Mouse (Mus musculus): Measurements from ENCODE around the gene Camk2g. TPM values are rescaled to one million over a fixed set of nuclear protein-coding genes. Genes with fewer than 3 reads are reported as not detected.

Gene Camk2g
- polyA plus RNA-seq, 1 experiment: 222 TPM

GRCm38 (mm10) chr14:20733952-20734774 is 59.7 kb downstream of the Camk2g start, which contains the start of gene Ndst2:
Gene Ndst2, minus strand, starts transcription at chr14:20734562.
- peak within 1 kb of the TSS; percentile 86 for H3K4me3 ChIP-seq (replicated peaks; ENCODE audit: insufficient read depth, low read depth, low read length)
- DNase-seq: peak; percentile 90 to 94
- peak; percentile 65 for TF ChIP-seq POLR2A (IDR thresholded peaks at IDR 0.05; ENCODE audit: borderline replicate concordance, insufficient read depth, low read length)
- no peak for TF ChIP-seq CTCF (IDR thresholded peaks at IDR 0.05; ENCODE audit: borderline replicate concordance, insufficient read depth, low read depth, low read length)
- H3K4me1 ChIP-seq (ENCODE audit: control insufficient read depth, insufficient read depth, low read length): peaks cover 3% of the 10 kb centered on the region; the same call in 1 of the 2 replicates
- under 1% methylated on average over 81 of the region's 81 CpGs for WGBS
- H3K27me3 ChIP-seq (ENCODE audit: control insufficient read depth, insufficient read depth, low read length): no peaks in the 10 kb centered on the region
- H3K27ac ChIP-seq (ENCODE audit: insufficient read depth, low read length): peak within 1 kb of the TSS; percentile 83

- Histone ChIP-seq H3K27me3 (ENCODE audit: control insufficient read depth, insufficient read depth, low read length) (no peaks in the 10 kb centered on the region), H3K4me3 (replicated peaks; ENCODE audit: insufficient read depth, low read depth, low read length) (peak overlapping the region; percentile 86), H3K27ac (ENCODE audit: insufficient read depth, low read length) (peak overlapping the region; percentile 83; the same call in 1 of the 2 replicates), H3K4me1 (ENCODE audit: control insufficient read depth, insufficient read depth, low read length) (peaks cover 3% of the 10 kb centered on the region; the same call in 1 of the 2 replicates)
- 43% methylated on average over 12 of the region's 12 CpGs for WGBS
- no peak for TF ChIP-seq CTCF (IDR thresholded peaks at IDR 0.05; ENCODE audit: borderline replicate concordance, insufficient read depth, low read depth, low read length)
- no peak for DNase-seq
Observed at GRCm38 (mm10) chr14:20733041-20733951, 60.6 kb downstream of the Camk2g start.

- 85% methylated on average over 9 of the region's 9 CpGs for whole genome bisulfite sequencing
- H3K27me3 ChIP-seq (ENCODE audit: control insufficient read depth, insufficient read depth, low read length): no peaks in the 10 kb centered on the region
- H3K4me3 ChIP-seq (replicated peaks; ENCODE audit: insufficient read depth, low read depth, low read length): no peak overlapping the region
- TF ChIP-seq CTCF (IDR thresholded peaks at IDR 0.05; ENCODE audit: borderline replicate concordance, insufficient read depth, low read depth, low read length): no peak
- no peak for TF ChIP-seq POLR2A (IDR thresholded peaks at IDR 0.05; ENCODE audit: borderline replicate concordance, insufficient read depth, low read length)
- H3K27ac ChIP-seq (ENCODE audit: insufficient read depth, low read length): no peak overlapping the region
- H3K4me1 ChIP-seq (ENCODE audit: control insufficient read depth, insufficient read depth, low read length): peaks cover 3% of the 10 kb centered on the region; the same call in 1 of the 2 replicates
- DNase-seq: no peak
Observed at GRCm38 (mm10) chr14:20730853-20731602, 62.9 kb downstream of the Camk2g start.

- TF ChIP-seq POLR2A (IDR thresholded peaks at IDR 0.05; ENCODE audit: borderline replicate concordance, insufficient read depth, low read length) (no peak), CTCF (IDR thresholded peaks at IDR 0.05; ENCODE audit: borderline replicate concordance, insufficient read depth, low read depth, low read length) (no peak)
- WGBS: 86% methylated on average over 9 of the region's 9 CpGs
- no peaks in the 10 kb centered on the region for H3K27me3 ChIP-seq (ENCODE audit: control insufficient read depth, insufficient read depth, low read length)
- no peak overlapping the region for H3K4me3 ChIP-seq (replicated peaks; ENCODE audit: insufficient read depth, low read depth, low read length)
- H3K4me1 ChIP-seq (ENCODE audit: control insufficient read depth, insufficient read depth, low read length): peaks cover 3% of the 10 kb centered on the region; the same call in 1 of the 2 replicates
- DNase-seq: no peak
- H3K27ac ChIP-seq (ENCODE audit: insufficient read depth, low read length): no peak overlapping the region
Observed at GRCm38 (mm10) chr14:20729871-20730270, 64.0 kb downstream of the Camk2g start.

GRCm38 (mm10) chr14:20725660-20726339 is 68.1 kb downstream of the Camk2g start:
- H3K4me3 ChIP-seq (replicated peaks; ENCODE audit: insufficient read depth, low read depth, low read length): no peak overlapping the region
- WGBS: 80% methylated on average over 6 of the region's 6 CpGs
- TF ChIP-seq CTCF (IDR thresholded peaks at IDR 0.05; ENCODE audit: borderline replicate concordance, insufficient read depth, low read depth, low read length): no peak
- TF ChIP-seq POLR2A (IDR thresholded peaks at IDR 0.05; ENCODE audit: borderline replicate concordance, insufficient read depth, low read length): no peak

GRCm38 (mm10) chr14:20724043-20724442 is 69.8 kb downstream of the Camk2g start:
- Histone ChIP-seq H3K27ac (ENCODE audit: insufficient read depth, low read length) (no peak overlapping the region), H3K27me3 (ENCODE audit: control insufficient read depth, insufficient read depth, low read length) (no peaks in the 10 kb centered on the region), H3K4me1 (ENCODE audit: control insufficient read depth, insufficient read depth, low read length) (no peaks in the 10 kb centered on the region), H3K4me3 (replicated peaks; ENCODE audit: insufficient read depth, low read depth, low read length) (no peak overlapping the region)
- TF ChIP-seq POLR2A (IDR thresholded peaks at IDR 0.05; ENCODE audit: borderline replicate concordance, insufficient read depth, low read length) (no peak), CTCF (IDR thresholded peaks at IDR 0.05; ENCODE audit: borderline replicate concordance, insufficient read depth, low read depth, low read length) (peak; percentile 76)
- peak; percentile 67 to 74 for DNase-seq
- 2% methylated on average over 5 of the region's 5 CpGs for WGBS

More at GRCm38 (mm10) chr14:20725660-20726339, 68.1 kb downstream of the Camk2g start:
- no peaks in the 10 kb centered on the region for H3K27me3 ChIP-seq (ENCODE audit: control insufficient read depth, insufficient read depth, low read length)
- H3K4me1 ChIP-seq (ENCODE audit: control insufficient read depth, insufficient read depth, low read length): no peaks in the 10 kb centered on the region
- H3K27ac ChIP-seq (ENCODE audit: insufficient read depth, low read length): no peak overlapping the region
- no peak for DNase-seq
